ENCODE assay signal across 13 mouse cellular contexts in the genomic region with DNA sequence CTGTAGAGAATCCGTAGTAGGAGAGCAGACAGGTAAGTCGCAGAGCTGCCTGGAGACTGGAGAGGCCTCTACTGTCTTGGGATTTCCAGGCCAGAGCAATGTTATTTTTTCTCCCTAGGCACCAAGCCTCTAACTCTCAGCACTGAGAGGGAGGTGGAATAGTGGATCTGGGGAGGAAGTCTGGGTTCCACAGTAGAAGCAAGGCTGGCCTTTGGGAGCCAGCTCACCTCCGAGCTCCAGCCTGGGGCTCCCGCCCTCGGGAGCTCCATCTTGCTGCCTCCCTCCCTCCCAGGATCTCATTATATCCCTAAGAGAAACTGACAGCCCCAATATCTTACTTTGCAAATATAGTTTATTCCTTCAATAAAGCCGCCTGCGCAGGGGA. TPM values are rescaled to one million over a fixed set of nuclear protein-coding genes. Genes with fewer than 3 reads are reported as not detected.
A peak's percentile ranks its signal among the peaks of the same experiment; 100 is the strongest.
DNase-seq lines count a peak whose midpoint lies in the region; ATAC-seq and TF ChIP-seq lines count a peak whose summit lies in the region.
"Had no signal": no experiment of that assay in that cellular context is flagged by ENCODE, and none has a peak within 500 bp of the region (broad histone marks: within the 10 kb centered on the region; RNA-seq: fewer than 3 reads in every experiment).

No protein-coding gene starts in this region.

- no peak overlapping the region; the same call in 1 of the 2 replicates for H3K4me3 ChIP-seq in heart, embryonic 12.5 days
- peak overlapping the region; percentile 6; the same call in 1 of the 2 replicates for H3K4me3 ChIP-seq in ES-Bruce4 (ENCODE audit: low read depth, low read length)
- no peak overlapping the region for H3K4me3 ChIP-seq in forebrain, postnatal 0 days (ENCODE audit: low read depth, low read length)
- H3K4me3 ChIP-seq in midbrain, embryonic 10.5 days, result peak overlapping the region; percentile 50
- H3K4me3 ChIP-seq: megakaryocyte, embryonic 14.5 days had no signal

- H3K36me3 ChIP-seq in heart, embryonic 12.5 days, result no peaks in the 10 kb centered on the region
- no peaks in the 10 kb centered on the region for H3K36me3 ChIP-seq in ES-Bruce4 (ENCODE audit: control insufficient read depth, insufficient read depth, low read length, poor library complexity, severe bottlenecking)
- H3K36me3 ChIP-seq in forebrain, postnatal 0 days (ENCODE audit: insufficient read depth), result no peaks in the 10 kb centered on the region
- H3K36me3 ChIP-seq in midbrain, embryonic 10.5 days, result no peaks in the 10 kb centered on the region

- no peak for TF ChIP-seq POLR2A in ES-Bruce4 (IDR thresholded peaks at IDR 0.05; ENCODE audit: insufficient read depth, low read length)

- H3K27ac ChIP-seq in heart, embryonic 12.5 days (ENCODE audit: poor library complexity, severe bottlenecking), result no peak overlapping the region
- H3K27ac ChIP-seq in ES-Bruce4 (ENCODE audit: insufficient read depth, low read length), result no peak overlapping the region
- H3K27ac ChIP-seq in forebrain, postnatal 0 days (ENCODE audit: low read depth, low read length), result no peak overlapping the region
- H3K27ac ChIP-seq in midbrain, embryonic 10.5 days (replicated peaks), result peak overlapping the region; percentile 93

- H3K9ac ChIP-seq in heart, embryonic 12.5 days, result no peak overlapping the region
- peak overlapping the region; percentile 60 for H3K9ac ChIP-seq in ES-Bruce4 (ENCODE audit: low read depth, poor library complexity, severe bottlenecking)
- peak overlapping the region; percentile 42; the same call in 1 of the 2 replicates for H3K9ac ChIP-seq in forebrain, postnatal 0 days

- no peak for TF ChIP-seq CTCF in ES-Bruce4 (IDR thresholded peaks at IDR 0.05; ENCODE audit: low read depth, low read length)
- TF ChIP-seq CTCF in forebrain, postnatal 0 days (IDR thresholded peaks at IDR 0.05; ENCODE audit: low read depth), result no peak

- no peak for TF ChIP-seq EP300 in ES-Bruce4 (IDR thresholded peaks at IDR 0.05; ENCODE audit: insufficient read depth, low read depth, low read length)

- 39% methylated on average over 7 of the region's 7 CpGs for WGBS in heart, embryonic 12.5 days
- WGBS in forebrain, postnatal 0 days, result 23% methylated on average over 7 of the region's 7 CpGs
- WGBS in midbrain, embryonic 10.5 days, result 18% methylated on average over 7 of the region's 7 CpGs

- intact Hi-C loops in left cerebral cortex, postnatal 36 days (cut with DNase I), result no loop called here

- ATAC-seq in heart, embryonic 12.5 days (ENCODE audit: insufficient number of reproducible peaks, low FRiP score), result no peak
- ATAC-seq in forebrain, postnatal 0 days, result no peak; the same call in 1 of the 2 replicates

- DNase-seq in heart, adult 8-10 months (ENCODE audit: low spot score), result no peak
- DNase-seq in forebrain, postnatal 0 days, result no peak
- DNase-seq in midbrain, embryonic 10.5 days (ENCODE audit: low spot score), result no peak
- no peak for DNase-seq in left cerebral cortex, postnatal 36 days (ENCODE audit: low spot score in 2 of 2)
- no peak for DNase-seq in thymus, postnatal 10 days (ENCODE audit: low spot score in 2 of 2)
- no peak for DNase-seq in right cerebral cortex, adult 2 months (ENCODE audit: low spot score in 2 of 2)
- DNase-seq: adrenal gland, adult 8-10 months; cerebellum, adult 11-12 months; kidney, postnatal 36 days had no signal

- H3K4me1 ChIP-seq in heart, embryonic 12.5 days (replicated peaks), result peaks cover 15% of the 10 kb centered on the region
- peaks cover 2% of the 10 kb centered on the region for H3K4me1 ChIP-seq in ES-Bruce4 (ENCODE audit: control insufficient read depth, insufficient read depth, low read length)
- peaks cover 9% of the 10 kb centered on the region for H3K4me1 ChIP-seq in forebrain, postnatal 0 days (ENCODE audit: insufficient read depth)
- H3K4me1 ChIP-seq in midbrain, embryonic 10.5 days, result peaks cover 36% of the 10 kb centered on the region

- H3K27me3 ChIP-seq in heart, embryonic 12.5 days (replicated peaks), result peaks cover 55% of the 10 kb centered on the region
- H3K27me3 ChIP-seq in ES-Bruce4 (ENCODE audit: control insufficient read depth, insufficient read depth, low read length, poor library complexity, severe bottlenecking), result no peaks in the 10 kb centered on the region
- H3K27me3 ChIP-seq in forebrain, postnatal 0 days (ENCODE audit: insufficient read depth, low read length), result no peaks in the 10 kb centered on the region
- peaks cover 37% of the 10 kb centered on the region for H3K27me3 ChIP-seq in midbrain, embryonic 10.5 days (ENCODE audit: low read depth, poor library complexity, severe bottlenecking)

- no peaks in the 10 kb centered on the region for H3K9me3 ChIP-seq in heart, embryonic 12.5 days (replicated peaks)
- no peaks in the 10 kb centered on the region for H3K9me3 ChIP-seq in ES-Bruce4 (replicated peaks; ENCODE audit: control insufficient read depth, insufficient read depth, low read length, poor library complexity, severe bottlenecking)
- H3K9me3 ChIP-seq in forebrain, postnatal 0 days (ENCODE audit: low read length), result no peaks in the 10 kb centered on the region
- H3K9me3 ChIP-seq in midbrain, embryonic 10.5 days (replicated peaks), result no peaks in the 10 kb centered on the region
- H3K9me3 ChIP-seq: megakaryocyte, embryonic 14.5 days had no signal

- H3K4me2 ChIP-seq in heart, embryonic 12.5 days, result peak overlapping the region; percentile 51
- peak overlapping the region; percentile 33 for H3K4me2 ChIP-seq in forebrain, postnatal 0 days (ENCODE audit: low read depth)

RNA-seq across cellular contexts. Expression of a gene that starts 16.4 kb away (rescaled TPM):
- polyA plus RNA-seq in heart, embryonic 12.5 days (2016; fragmentation: Nextera tagmentation; extraction: Ambion mirVana), result 0.87 and 1.4 TPM in 2 replicates
- total RNA-seq in heart, adult 8-10 months (2022), result not detected
- 4.8 and 5.9 TPM in 2 replicates for polyA plus RNA-seq in ES-Bruce4 (2011; ENCODE audit: insufficient read depth, insufficient read length, low read depth, missing spikeins)
- 10.3 and 11.8 TPM in 2 replicates for total RNA-seq in forebrain, postnatal 0 days (2014; rRNA removed)
- 3.9 and 5.4 TPM in 2 replicates for polyA plus RNA-seq in forebrain, postnatal 0 days (2015; fragmentation: Nextera tagmentation; extraction: Ambion mirVana)
- 3.0 and 5.8 TPM in 2 replicates for polyA plus RNA-seq in midbrain, embryonic 10.5 days (2016; fragmentation: Nextera tagmentation; extraction: Ambion mirVana)
- 10 to 100 TPM; 15.1 to 15.6 TPM for total RNA-seq in left cerebral cortex, postnatal 36 days (2021)
- total RNA-seq: liver, adult 2 months had no signal
- polyA plus RNA-seq: liver, adult 2 months had no signal

RNA-seq across cellular contexts. Expression of a gene that starts 37.9 kb away (rescaled TPM):
- polyA plus RNA-seq in heart, embryonic 12.5 days (2016; fragmentation: Nextera tagmentation; extraction: Ambion mirVana), result 6.4 and 8.6 TPM in 2 replicates
- total RNA-seq in heart, adult 8-10 months (2022), result under 1 TPM in 3 of 4 experiments, not detected in 1; 0.08 to 0.37 (median 0.13) TPM
- 72.3 and 75.4 TPM in 2 replicates for polyA plus RNA-seq in ES-Bruce4 (2011; ENCODE audit: insufficient read depth, insufficient read length, low read depth, missing spikeins)
- 3.2 and 6.6 TPM in 2 replicates for total RNA-seq in forebrain, postnatal 0 days (2014; rRNA removed)
- 0.54 and 0.70 TPM in 2 replicates for polyA plus RNA-seq in forebrain, postnatal 0 days (2015; fragmentation: Nextera tagmentation; extraction: Ambion mirVana)
- 12.4 and 14.0 TPM in 2 replicates for polyA plus RNA-seq in midbrain, embryonic 10.5 days (2016; fragmentation: Nextera tagmentation; extraction: Ambion mirVana)
- under 1 TPM; 0.16 to 0.44 TPM for total RNA-seq in left cerebral cortex, postnatal 36 days (2021)

Comparison
In these comparisons a context has a peak if more than half of its experiments do, and no peak if none do; other contexts are left out.
1. H3K4me3 ChIP-seq: peak in ES-Bruce4 (single experiment) and midbrain, embryonic 10.5 days (single experiment); none in heart, embryonic 12.5 days (single experiment) and forebrain, postnatal 0 days (single experiment).